Mouse (Mus musculus): Measurements from ENCODE around the gene Usp32.

Usp32 gene

DNA sequence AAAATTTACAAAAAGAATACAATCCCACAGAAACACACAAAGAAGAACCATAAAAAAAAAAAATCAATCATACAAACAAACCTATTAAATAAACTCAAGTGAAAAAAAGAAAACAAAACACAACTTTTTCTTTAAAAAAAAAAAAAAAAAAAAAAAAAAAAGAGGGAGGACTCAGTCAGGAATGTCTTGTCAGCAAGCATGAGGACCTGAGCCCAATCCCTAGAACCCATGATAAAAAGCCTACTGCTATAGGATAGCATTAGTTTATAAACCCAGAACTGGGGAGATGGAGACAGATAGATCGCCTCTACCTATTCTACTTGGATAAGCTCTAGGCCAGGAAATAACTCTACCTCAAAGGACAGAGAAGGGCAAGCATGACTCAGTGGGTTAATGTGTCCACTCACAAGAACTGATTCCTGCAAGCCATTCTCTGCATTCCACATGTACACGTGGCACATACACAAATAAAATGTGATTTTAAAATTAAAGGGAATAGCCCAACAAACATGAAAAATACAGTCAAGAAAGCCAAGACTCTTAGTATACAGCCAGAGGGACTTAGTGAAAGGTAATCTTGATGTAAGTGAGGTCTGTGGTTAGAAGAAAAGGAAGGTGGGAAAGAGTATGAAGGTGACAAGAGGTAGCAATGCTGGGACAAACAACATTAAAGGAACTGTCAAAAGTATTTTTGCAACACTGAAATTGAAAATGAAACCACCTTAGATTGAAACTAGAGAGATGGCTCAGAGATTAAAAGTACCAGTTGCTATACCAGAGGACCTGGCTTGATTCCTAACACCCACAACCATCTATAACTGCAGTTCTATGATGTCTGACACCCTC, 13.5 kb downstream of the Usp32 start:
- in situ Hi-C loops (cut with MboI, MseI): no loop called here

DNA sequence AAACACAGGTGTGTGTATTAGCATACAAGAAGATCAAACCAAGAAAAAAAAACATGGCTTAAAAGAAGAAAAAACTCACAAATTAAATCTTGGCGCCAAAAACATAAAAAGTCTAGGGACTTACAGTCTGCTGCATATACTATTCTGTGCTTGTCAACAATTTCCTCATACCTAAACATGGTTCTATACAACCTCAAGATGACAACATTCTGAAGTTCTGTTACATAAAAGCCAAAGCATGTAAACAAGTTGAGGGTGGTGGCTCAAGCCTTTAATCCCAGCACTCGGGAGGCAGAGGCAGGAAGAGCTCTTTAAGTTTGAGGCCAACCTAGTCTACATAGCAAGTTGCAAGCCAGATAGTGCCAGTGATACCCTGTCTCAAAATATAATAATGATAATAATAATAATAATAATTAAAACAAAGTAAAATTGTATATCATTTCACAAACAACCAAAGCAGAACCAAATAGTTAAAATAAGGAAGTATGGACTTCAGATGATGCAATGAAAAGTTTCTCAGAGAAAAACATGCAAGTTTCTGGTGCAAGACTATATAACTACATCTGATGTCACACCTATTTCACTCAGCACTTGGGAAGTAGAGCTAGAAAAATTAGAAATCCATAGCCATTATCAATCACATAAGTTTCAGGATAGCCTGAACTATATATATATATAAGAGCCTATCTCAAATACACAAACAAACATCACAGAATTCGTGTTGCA, 16.5 kb downstream of the Usp32 start:
- in situ Hi-C loops (cut with MboI, MseI): no loop called here

DNA sequence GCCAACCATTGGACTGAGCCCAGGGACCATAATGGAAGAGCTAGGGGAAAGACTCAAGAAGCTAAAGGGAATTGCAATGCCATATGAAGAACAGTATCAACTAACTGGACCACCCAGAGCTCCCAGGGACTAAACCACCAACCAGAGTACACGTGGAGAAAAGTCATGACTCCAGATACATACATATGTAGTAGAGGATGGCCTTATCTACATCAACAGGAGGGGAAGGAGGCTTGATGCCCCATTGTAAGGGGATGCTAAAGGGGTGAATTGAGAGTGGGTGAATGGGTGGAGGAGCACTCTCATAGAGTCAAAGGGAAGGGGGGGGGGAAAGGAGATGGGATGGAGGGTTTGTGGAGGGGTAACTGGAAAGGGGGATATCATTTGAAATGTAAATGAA, 17.9 kb downstream of the Usp32 start:
- in situ Hi-C loops (cut with MboI, MseI): no loop called here

DNA sequence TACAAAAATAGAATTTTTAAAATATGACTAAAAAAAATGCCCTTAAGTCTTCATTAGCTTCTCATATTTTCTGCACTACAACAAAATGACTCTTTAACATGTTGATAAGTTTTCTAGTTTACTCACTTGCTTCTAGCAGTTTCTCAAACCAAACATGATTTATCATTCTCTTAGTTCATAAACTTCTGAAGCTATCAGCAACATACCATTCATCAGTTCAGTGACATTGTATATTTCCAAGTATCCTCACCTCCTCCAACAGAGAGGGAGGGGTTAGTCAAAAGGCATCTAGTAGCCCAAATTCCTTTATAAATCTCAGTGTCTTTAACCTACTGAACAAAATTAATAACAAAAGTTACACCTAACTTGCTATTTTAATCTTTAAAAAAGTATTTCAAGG, 22.8 kb downstream of the Usp32 start:
- in situ Hi-C loops (cut with MboI, MseI): no loop called here

DNA sequence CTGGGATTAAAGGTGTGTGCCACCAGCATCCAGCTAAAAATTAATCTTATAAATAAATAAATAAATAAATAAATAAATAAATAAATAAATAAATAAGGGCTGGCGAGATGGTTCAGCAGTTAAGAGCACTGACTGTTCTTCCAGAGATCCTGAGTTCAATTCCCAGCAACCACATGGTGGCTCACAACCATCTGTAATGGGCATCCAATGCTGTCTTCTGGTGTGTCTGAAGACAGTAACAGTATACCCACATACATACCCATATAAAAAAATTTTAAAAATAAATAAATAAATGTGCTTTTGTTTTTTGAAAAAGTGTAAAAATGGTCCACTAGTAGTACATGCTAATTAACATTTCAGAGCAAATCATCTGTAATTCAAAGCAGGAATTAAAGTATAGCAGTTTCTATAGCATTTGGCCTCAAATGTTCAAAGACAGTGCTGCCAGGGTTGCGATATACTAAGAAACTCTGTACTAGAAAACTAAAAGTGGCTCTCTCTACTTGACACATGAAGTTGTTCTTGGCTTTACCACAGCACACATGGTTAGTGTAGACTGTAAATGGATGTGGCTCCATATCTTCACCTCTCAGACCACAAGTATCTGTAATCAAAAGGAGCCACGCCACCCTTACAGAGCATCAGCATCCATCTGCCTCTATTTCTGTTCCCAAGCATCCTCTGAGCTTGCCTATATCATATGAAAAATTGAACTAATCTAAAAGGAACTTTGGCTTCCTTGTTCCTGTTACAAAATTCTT, 23.7 kb downstream of the Usp32 start:
- in situ Hi-C loops (cut with MboI, MseI): no loop called here

DNA sequence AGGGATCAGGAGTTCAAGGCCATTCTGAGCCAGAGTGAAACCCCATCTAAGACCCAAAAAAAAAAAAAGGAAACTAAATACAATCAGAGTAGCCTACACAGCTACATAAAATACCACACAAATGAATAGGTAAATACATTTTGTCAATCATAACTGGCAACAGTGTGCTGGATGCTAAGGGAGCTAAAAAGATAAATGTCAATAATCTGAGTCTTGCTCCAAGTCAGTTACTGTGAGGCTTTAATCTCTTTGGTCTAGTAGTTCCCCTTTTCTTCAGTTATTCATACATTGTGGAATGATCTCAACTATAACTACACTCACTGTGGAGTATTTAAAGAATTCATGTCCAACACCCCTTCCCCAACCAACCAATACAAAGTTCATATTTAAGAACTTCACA, 30.0 kb downstream of the Usp32 start:
- in situ Hi-C loops (cut with MboI, MseI): no loop called here

DNA sequence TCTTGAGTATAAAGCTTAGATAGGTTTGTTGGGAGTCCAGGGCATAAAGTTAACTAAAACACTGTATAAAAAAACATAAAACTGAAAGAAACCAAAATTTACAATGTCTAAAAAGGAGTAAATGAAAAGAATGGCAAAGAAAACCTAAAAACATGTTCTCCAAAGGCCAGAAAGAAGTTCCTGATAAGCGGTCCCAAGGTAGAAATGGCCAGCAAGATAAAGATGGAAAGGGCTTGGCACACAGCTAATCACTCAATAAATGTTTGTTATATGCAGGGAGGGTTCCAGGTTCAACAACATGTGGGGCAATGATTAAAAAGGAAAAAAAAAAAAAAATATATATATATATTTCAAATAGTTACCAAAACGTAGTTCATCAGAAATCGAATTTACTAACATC, 32.7 kb downstream of the Usp32 start:
- in situ Hi-C loops (cut with MboI, MseI): no loop called here

DNA sequence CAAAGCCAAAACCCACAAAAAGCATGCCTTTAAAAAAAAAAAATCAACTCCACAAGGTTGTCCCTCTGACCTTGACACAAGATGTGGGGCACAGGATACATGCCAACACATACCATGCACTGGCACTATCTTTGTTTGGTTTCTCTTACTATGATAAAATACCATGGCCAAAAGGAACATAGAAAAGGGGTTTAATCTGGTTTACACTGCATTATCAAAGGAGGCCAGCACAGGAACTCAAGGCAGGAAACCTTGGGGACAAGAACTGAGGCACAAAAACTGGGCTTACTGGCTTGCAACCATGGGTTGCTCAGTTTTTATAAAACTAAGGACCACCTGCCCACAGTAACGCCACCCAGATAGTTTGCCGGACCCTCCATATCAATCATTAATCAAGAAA, 34.1 kb downstream of the Usp32 start:
- in situ Hi-C loops (cut with MboI, MseI): no loop called here

DNA sequence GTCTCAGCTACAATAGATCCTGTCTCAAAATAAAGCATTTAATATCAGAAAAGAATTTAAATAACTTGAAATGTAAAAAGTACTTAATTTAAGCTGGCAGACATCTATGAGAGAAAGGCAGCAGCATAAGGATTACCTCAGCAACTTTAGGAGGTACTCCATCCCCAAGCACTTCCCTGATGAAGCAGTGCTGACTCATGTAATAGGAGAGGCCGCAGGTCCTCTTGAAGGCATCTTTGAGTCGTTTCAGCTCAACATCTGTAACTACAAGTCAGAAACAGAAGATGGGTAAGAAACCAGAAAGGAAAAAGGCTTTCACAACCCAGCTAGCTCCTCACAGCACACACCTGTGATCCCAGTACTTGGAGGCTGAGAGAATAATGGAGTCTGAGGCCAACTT, 36.2 kb downstream of the Usp32 start:
- in situ Hi-C loops (cut with MboI, MseI): no loop called here

DNA sequence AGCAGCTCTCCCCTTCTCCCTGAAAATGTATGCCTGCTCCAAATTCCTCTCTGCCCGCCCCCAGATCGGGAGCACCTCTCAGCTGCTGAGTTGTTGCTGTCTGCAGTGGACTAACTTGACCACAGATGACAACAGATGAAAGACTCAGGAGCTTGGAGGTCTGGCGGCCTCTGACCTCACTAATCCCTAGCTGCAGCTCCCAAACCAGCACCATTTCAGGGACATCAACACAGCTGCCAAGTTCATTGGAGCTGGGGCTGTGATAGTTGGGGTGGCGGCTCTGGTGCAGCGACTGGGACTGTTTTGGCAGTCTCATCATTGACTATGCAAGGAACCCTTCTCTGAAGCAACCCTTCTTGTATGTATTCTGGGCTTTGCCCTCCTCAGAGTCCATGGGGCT, 44.8 kb downstream of the Usp32 start:
- in situ Hi-C loops (cut with MboI, MseI): no loop called here

DNA sequence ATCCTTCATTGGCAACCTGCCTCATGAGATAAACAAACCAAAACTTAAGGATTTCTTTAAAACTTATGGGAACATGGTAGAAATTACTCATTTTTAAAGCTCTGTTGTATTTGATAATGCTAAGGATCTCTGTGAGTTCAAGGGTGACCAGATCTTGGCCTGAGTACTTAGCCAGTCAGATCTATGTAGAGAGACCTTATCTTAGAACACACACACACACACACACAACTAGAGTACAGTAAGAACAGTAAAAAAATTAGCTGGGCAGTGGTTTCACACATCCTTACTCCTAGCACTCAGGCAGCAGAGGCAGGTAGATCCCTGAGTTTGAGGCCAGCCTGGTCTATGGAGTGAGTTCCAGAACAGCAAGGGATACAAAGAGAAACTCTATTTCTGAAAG, 53.7 kb downstream of the Usp32 start:
- in situ Hi-C loops (cut with MboI, MseI): no loop called here

DNA sequence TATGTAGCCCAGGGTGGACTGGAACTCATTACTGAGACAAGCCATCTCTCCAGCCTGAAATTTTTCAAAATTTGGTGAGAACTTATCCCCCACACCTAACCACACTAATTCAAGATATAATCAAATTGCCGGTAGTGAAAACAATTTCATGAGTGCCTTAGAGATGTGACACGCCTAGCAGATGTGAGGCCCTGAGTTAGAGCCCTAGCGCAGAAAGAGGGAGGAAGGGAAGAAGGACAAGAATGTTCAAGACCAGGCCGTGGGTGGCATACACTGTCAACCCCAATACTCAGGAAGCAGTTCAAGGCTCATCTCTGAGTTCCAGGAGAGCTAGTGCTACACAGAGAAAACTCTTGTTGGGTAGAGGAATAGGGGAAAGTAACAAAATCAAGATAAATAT, 72.1 kb downstream of the Usp32 start:
- in situ Hi-C loops (cut with MboI, MseI): no loop called here

DNA sequence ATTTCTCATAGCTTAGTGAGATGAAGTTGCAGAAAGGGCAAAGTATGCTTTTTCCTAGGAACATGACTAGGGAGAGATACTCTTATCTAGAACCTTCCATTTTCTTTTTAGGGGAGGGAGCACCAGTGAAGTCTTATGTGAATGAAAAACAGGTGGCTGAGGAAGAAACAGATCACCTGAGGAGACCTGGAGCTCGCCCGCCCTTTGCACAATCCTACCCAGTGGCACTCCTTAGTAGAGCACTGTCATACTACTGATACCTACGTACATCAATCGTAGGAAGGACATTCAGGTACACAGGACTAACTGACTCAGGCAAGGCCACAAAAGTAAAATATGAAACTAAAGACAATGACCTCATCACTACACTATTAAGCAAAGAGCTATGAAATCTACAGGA, 81.4 kb downstream of the Usp32 start:
- in situ Hi-C loops (cut with MboI, MseI): no loop called here

DNA sequence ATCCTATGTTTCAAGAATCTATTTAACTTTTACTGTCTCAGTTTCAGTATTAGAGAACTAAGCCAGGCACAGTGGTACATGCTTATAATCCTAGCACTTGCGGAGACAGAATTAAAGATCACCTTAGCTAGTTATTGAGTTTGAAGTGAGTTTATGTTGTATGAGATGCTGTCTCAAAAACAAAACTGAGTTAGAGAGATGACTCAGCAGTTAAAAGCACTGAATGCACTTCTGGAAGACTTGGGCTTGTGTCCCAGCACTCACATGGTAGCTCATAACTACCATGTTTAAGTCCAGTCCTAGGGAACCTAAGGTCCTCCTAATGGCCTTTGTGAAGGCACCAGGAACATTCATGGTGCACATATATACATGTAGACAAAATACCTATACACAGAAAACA, 82.4 kb downstream of the Usp32 start:
- in situ Hi-C loops (cut with MboI, MseI): no loop called here

DNA sequence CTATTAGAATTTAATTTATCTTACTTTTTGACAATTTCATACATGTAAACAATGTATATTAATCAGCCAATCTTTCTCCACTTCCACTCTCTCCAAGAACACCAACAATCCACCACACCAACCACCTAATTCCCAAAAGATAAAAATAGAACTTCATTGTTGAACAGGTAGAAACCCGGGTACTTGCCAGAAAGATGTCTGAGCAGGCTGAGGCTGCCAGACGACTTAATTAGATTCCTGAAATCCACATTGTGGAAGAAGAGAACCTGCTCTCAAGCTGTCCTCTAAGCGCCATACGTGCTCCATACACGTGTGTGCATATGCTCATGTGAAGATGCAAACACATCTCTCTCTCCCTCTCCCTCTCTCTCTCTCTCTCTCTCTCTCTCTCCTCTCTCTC, 83.1 kb downstream of the Usp32 start:
- in situ Hi-C loops (cut with MboI, MseI): no loop called here

DNA sequence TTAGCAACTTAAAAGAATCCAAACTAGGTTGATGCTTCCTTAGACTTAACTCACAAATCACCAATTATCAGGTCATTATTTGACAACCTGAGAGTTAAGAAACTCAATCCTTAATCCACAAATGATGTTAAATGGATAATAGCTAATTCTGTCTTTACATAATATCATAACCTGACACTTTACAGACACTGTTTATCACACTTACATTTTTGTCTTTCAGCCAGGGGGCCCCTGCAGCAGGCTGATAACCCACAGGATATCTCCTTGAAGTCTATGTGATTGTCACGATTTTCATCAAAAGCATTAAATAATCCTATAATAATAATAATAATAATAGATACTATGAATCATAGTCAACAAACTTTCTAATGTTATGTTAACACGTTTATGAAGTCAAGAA, 84.4 kb downstream of the Usp32 start:
- in situ Hi-C loops (cut with MboI, MseI): no loop called here

DNA sequence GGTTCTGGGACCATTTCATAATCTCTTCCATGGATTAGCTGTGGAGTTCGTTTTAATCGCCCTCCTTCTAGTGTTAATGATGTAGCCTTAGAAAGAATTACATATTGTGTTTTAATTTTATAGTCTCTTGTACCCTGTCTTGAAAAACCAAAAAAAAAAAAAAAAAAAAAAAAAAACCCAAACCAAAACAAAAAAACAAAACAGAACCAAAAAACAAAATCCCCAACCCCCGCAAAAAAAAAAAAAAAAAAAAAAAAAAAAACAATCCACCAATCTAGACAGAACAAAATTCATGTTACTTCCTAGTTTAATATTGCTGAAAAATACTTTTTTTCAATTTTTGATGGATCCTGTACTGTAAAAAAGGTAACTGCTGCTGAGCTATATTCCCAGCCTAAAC, 100.7 kb downstream of the Usp32 start:
- in situ Hi-C loops (cut with MboI, MseI): no loop called here

DNA sequence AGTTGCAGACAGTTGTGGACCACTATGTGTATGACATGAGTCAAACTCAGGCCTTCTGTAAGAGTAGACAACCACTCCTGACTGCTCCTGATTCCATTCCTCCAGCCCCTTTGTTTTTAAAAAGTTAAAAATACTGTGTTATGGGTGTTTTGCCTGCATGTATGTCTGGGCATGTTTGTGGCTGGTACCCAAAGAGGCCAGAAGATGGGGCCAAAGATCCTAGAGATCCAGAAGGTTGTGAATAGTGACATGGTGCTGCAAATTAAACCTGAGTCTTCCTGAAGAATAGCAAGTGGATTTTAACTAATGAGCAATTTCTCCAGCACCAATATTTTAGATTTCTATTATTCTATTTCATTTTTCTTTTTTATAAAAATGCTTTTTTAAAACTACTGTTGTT, 126.8 kb downstream of the Usp32 start:
- in situ Hi-C loops (cut with MboI, MseI): no loop called here

DNA sequence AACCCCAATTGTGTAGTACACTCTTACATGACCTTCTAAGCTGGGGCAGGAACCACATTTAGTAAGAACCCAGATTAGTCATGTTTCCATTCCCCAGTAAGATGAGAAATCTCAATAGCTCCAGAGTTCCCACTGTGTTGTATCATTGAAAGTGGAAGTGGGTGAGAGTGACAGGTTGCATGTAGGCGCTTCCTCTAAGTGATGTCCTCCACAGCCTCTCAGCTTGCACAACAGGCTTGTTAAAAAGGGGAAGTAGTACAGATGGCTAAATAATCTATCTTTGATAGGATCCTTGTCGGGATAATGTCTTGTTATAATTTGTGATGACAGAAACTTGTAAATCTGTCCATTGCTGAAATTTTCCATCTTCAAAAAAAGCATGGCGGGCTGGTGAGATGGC, 136.4 kb downstream of the Usp32 start:
- in situ Hi-C loops (cut with MboI, MseI): no loop called here

DNA sequence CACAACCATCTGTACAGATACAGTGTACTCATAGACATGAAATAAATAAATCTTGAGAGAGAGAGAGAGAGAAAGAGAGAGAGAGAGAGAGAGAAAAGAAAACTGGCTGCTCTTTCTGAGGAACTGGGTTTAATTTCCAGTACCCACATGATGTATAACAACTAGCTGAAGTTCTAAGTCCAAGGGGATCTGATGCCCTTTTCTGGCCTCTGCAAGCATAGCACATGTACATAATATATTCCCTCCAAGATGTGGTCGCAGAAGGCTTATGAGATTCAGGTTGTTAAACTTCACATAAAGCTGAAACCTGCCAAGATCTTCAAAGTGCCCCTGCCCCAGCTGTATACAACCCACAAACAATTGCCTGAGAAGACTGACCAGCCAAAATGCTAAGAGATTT, 144.7 kb downstream of the Usp32 start:
- in situ Hi-C loops (cut with MboI, MseI): no loop called here

DNA sequence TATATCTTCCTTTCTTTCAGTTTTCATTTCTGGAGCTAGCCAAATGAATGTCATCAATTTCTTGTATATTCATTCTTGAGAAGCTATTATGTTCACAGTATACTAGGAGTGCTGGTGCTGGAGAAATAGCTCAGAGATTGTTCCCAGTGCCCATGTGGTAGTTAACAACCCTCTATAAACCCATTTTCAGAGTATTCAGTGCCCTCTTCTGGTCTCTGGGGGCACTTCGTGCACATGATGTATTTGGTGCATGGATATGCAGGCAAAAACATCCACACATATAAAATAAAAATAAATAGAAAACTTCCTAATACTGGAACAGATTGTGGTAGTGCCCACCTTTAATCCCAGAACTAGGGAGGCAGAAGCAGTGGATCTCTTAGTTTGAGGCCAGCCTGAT, 147.0 kb downstream of the Usp32 start:
- in situ Hi-C loops (cut with MboI, MseI): no loop called here

DNA sequence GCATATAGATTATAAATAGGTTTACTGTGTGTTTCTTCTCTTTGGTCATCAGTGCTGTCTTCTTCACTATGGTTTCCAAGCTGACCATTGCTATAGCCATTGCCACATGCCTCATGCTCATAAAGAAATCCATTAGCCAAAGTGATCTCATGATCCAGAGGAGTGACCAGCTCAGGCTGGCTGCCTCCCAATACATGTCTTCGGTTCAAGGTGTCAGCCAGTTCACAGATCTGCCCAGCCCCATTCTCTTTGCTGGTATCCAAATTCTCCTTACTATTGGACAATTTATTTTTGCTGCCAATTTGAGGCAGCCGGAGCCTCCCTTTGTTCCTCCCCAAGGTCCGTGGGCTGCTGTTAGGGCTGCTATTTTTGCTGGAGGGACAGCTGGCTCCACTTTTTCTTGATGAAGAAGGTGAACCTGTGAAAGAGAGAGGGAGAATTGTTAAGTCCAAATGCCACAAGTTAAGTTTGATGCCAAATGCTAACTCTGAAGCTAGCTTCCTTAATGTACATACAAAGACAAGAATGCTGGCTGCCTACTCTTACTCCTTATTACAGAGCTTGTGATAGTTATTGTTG, 151.5 kb downstream of the Usp32 start:
- in situ Hi-C loops (cut with MboI, MseI): no loop called here

Data from T-helper 1 cell (primary cell).